Mouse (Mus musculus): ENCODE measurements around the gene Zdhhc5.

DNA sequence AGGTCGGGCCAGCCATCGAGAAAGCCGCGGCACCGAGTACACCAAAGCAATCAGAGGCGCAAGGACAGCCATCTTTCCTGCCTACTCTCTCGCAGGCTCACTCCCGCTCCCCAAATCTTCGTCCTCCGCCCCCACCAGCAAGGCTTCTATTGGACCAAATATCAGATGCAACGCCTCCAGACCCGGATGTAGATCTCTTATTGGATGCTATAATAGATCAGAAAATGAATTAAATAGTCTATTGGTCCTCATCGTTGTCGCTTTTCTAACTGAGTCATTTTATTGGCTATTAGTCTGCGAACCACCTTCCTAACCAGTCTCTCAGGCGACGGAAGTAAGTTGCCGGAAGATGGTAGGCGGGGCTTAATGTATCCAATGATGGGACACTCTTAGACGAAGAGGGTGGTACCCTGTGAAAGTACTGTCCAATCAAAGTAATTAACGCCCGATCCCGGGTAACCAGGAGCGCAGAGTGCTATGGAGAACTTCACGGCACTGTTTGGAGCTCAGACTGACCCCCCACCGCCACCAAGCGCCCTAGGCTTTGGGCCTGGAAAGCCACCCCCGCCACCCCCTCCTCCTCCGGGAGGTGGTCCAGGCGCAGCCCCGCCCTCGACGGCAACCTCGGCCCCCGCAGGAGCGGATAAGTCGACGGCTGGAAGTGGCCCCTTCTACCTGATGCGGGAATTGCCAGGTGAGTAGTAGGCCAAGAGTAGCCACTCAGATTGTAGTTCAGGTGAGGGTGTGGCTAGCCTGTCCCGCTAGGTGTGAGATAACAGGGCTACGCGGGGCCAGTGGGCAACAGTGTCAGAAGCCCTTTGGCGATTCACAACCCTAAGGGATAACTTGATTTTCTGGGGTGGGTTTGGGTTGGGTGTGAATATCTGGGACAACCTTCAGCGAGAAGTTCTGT, 36.8 kb downstream of the Zdhhc5 start, which contains the start of the genes Gm28635 and Med19:
- TF ChIP-seq RCOR1 (IDR thresholded peaks at IDR 0.05; ENCODE audit: low read depth, low read length) (no peak), CTCF (IDR thresholded peaks at IDR 0.05 in 2 of 3, conservative IDR thresholded peaks at IDR 0.05 in 1 of 3; ENCODE audit: control insufficient read depth in 1 of 3, insufficient read depth in 1 of 3, low read depth in 2 of 3, low read length in 3 of 3, poor library complexity in 1 of 3, severe bottlenecking in 1 of 3) (no peak; a peak in 1 of 6 replicates), TAL1 (IDR thresholded peaks at IDR 0.05; ENCODE audit: low read length) (no peak), POLR2A (IDR thresholded peaks at IDR 0.05; ENCODE audit: control insufficient read depth in 1 of 2, insufficient read depth in 1 of 2, low read depth in 1 of 2, low read length in 2 of 2, poor library complexity in 1 of 2) (peak; percentile 9 to 77; a peak in 2 of 4 replicates), EP300 (IDR thresholded peaks at IDR 0.05; ENCODE audit: low read depth in 1 of 2, low read length in 2 of 2) (no peak), MXI1 (IDR thresholded peaks at IDR 0.05; ENCODE audit: low read depth, low read length) (peak; percentile 54), MAX (IDR thresholded peaks at IDR 0.05; ENCODE audit: low read length) (no peak), NRF1 (IDR thresholded peaks at IDR 0.05; ENCODE audit: insufficient read depth, low read depth, low read length, poor library complexity, severe bottlenecking) (0 out of 2 replicates have a peak, but pooled peaks have one; percentile 24), CHD2 (IDR thresholded peaks at IDR 0.05; ENCODE audit: low read length) (peak; percentile 93), GABPA (IDR thresholded peaks at IDR 0.05; ENCODE audit: low read depth, low read length) (no peak)
